Mouse (Mus musculus): ENCODE results near the gene Vmn2r3. TPM values are rescaled to one million over a fixed set of nuclear protein-coding genes. Genes with fewer than 3 reads are reported as not detected.
"Not testable (repeated sequence)": the region's sequence is repeated elsewhere in the genome, so short reads cannot be mapped to it uniquely, and the experiment has no call there.

Vmn2r3 gene
- polyA plus RNA-seq (2012; rRNA removed): not detected in 2 replicates
- polyA plus RNA-seq (2014; fragmentation: Nextera tagmentation; extraction: Ambion mirVana): not detected in 2 replicates

GRCm38 (mm10) chr3:64289609-64290008, at the start of gene Vmn2r3:
Vmn2r3 (minus strand) TSS chr3:64289709.
- H3K27me3 ChIP-seq (ENCODE audit: control insufficient read depth, insufficient read depth, low read length): no peaks in the 10 kb centered on the region
- no peaks in the 10 kb centered on the region for H3K9me3 ChIP-seq (ENCODE audit: control insufficient read depth, low read length)
- H3K4me1 ChIP-seq (ENCODE audit: control insufficient read depth, insufficient read depth, low read length): no peaks in the 10 kb centered on the region
- no peaks in the 10 kb centered on the region for H3K36me3 ChIP-seq (ENCODE audit: control insufficient read depth, insufficient read depth, low read length)
- no peak for DNase-seq (ENCODE audit: low spot score)
- no peak for ATAC-seq (ENCODE audit: low FRiP score, low read depth)
- H3K9ac ChIP-seq (ENCODE audit: low read depth, low read length, severe bottlenecking): no peak within 1 kb of the TSS
- 71% methylated on average over 1 of the region's 1 CpGs for WGBS
- no peak within 1 kb of the TSS for H3K27ac ChIP-seq (replicated peaks; ENCODE audit: low read depth, low read length)
- H3K4me2 ChIP-seq (replicated peaks; ENCODE audit: low read depth, low read length, severe bottlenecking): no peak within 1 kb of the TSS
- no peak within 1 kb of the TSS for H3K4me3 ChIP-seq (replicated peaks; ENCODE audit: low read length)
- no peak for TF ChIP-seq POLR2A (IDR thresholded peaks at IDR 0.05; ENCODE audit: borderline replicate concordance, extremely low read depth, insufficient read depth, insufficient read length)

DNA sequence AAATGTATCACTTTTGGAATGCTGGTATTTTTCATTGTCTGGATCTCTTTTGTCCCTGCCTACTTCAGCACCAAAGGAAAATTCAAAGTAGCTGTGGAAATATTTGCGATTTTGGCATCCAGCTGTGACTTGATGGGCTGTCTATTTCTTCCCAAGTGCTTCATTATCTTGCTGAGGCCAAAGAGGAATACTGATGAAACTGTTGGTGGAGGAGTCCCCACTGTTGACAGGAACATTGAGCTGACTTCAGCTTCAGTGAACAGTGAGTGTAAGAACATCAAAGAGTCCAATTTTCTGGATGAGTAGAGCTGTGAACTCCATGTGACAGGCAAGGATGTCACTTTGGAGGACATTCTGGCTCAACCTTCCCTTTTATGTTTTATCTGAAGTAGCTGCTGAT, 43.0 kb upstream of the Vmn2r3 start:
- Histone ChIP-seq H3K4me3 (replicated peaks; ENCODE audit: low read length) (no peak overlapping the region), H3K27me3 (ENCODE audit: control insufficient read depth, insufficient read depth, low read length) (no peaks in the 10 kb centered on the region), H3K4me2 (replicated peaks; ENCODE audit: low read depth, low read length, severe bottlenecking) (no peak overlapping the region), H3K4me1 (ENCODE audit: control insufficient read depth, insufficient read depth, low read length) (no peaks in the 10 kb centered on the region), H3K9me3 (ENCODE audit: control insufficient read depth, low read length) (no peaks in the 10 kb centered on the region), H3K36me3 (ENCODE audit: control insufficient read depth, insufficient read depth, low read length) (no peaks in the 10 kb centered on the region), H3K9ac (ENCODE audit: low read depth, low read length, severe bottlenecking) (no peak overlapping the region), H3K27ac (replicated peaks; ENCODE audit: low read depth, low read length) (no peak overlapping the region)
- ATAC-seq (ENCODE audit: low FRiP score, low read depth) (no peak), DNase-seq (ENCODE audit: low spot score) (no peak)
- 71% methylated on average over 1 of the region's 1 CpGs for WGBS
- no peak for TF ChIP-seq POLR2A (IDR thresholded peaks at IDR 0.05; ENCODE audit: borderline replicate concordance, extremely low read depth, insufficient read depth, insufficient read length)

DNA sequence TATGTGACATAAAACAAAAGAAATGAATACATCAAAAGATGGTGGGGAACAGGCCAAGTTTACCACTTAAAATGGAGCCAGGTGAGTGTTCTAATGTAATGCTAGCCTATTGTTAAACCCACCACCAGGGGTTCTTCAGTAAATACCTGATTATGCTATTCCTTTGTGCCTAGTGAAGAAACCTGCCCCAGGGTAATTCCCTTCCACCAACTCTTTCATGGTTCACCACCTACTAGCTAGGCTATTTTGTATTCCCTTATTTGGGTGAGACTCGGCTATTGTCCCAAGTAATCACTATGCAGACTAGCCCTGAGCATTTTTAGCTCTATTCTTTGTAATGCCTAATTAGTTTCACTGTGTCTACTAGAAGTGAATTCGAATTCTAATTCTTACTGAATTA, 32.3 kb upstream of the Vmn2r3 start:
- no peak overlapping the region for H3K4me2 ChIP-seq (replicated peaks; ENCODE audit: low read depth, low read length, severe bottlenecking)
- WGBS: 77% methylated on average over 2 of the region's 2 CpGs
- no peaks in the 10 kb centered on the region for H3K4me1 ChIP-seq (ENCODE audit: control insufficient read depth, insufficient read depth, low read length)
- no peak for TF ChIP-seq POLR2A (IDR thresholded peaks at IDR 0.05; ENCODE audit: borderline replicate concordance, extremely low read depth, insufficient read depth, insufficient read length)
- H3K27ac ChIP-seq (replicated peaks; ENCODE audit: low read depth, low read length): no peak overlapping the region
- H3K4me3 ChIP-seq (replicated peaks; ENCODE audit: low read length): no peak overlapping the region
- DNase-seq (ENCODE audit: low spot score): no peak
- H3K9me3 ChIP-seq (ENCODE audit: control insufficient read depth, low read length): no peaks in the 10 kb centered on the region
- no peaks in the 10 kb centered on the region for H3K27me3 ChIP-seq (ENCODE audit: control insufficient read depth, insufficient read depth, low read length)
- ATAC-seq (ENCODE audit: low FRiP score, low read depth): no peak
- no peak overlapping the region for H3K9ac ChIP-seq (ENCODE audit: low read depth, low read length, severe bottlenecking)
- H3K36me3 ChIP-seq (ENCODE audit: control insufficient read depth, insufficient read depth, low read length): no peaks in the 10 kb centered on the region

DNA sequence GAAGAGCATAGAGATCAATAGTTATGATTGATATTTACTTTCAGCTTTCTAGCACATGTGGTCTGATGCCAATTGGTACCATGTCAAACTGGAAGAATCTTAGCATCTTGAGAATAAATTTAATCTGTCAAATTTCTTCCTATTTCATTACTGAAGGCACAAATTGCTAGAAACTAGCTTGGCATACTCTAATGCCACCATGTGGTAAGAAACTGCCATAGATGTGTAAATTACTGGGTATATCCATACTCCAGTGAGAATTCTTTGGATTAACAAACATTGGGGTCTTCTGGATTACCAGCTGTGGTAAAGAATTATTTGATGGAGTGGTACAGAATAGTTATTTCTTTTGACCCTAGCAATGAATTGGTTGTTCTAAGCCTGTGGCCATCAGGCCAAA, 17.3 kb upstream of the Vmn2r3 start:
- Histone ChIP-seq H3K27me3 (ENCODE audit: control insufficient read depth, insufficient read depth, low read length) (no peaks in the 10 kb centered on the region), H3K4me1 (ENCODE audit: control insufficient read depth, insufficient read depth, low read length) (no peaks in the 10 kb centered on the region), H3K9ac (ENCODE audit: low read depth, low read length, severe bottlenecking) (no peak overlapping the region), H3K4me3 (replicated peaks; ENCODE audit: low read length) (no peak overlapping the region), H3K9me3 (ENCODE audit: control insufficient read depth, low read length) (no peaks in the 10 kb centered on the region), H3K4me2 (replicated peaks; ENCODE audit: low read depth, low read length, severe bottlenecking) (no peak overlapping the region), H3K36me3 (ENCODE audit: control insufficient read depth, insufficient read depth, low read length) (no peaks in the 10 kb centered on the region), H3K27ac (replicated peaks; ENCODE audit: low read depth, low read length) (no peak overlapping the region)
- TF ChIP-seq POLR2A (IDR thresholded peaks at IDR 0.05; ENCODE audit: borderline replicate concordance, extremely low read depth, insufficient read depth, insufficient read length): no peak
- no peak for ATAC-seq (ENCODE audit: low FRiP score, low read depth)
- DNase-seq (ENCODE audit: low spot score): no peak

GRCm38 (mm10) chr3:64265762-64266112, 23.8 kb downstream of the Vmn2r3 start:
- no peaks in the 10 kb centered on the region for H3K9me3 ChIP-seq (ENCODE audit: control insufficient read depth, low read length)
- no peaks in the 10 kb centered on the region for H3K27me3 ChIP-seq (ENCODE audit: control insufficient read depth, insufficient read depth, low read length)
- no peak overlapping the region for H3K27ac ChIP-seq (replicated peaks; ENCODE audit: low read depth, low read length)
- H3K4me1 ChIP-seq (ENCODE audit: control insufficient read depth, insufficient read depth, low read length): no peaks in the 10 kb centered on the region
- H3K4me3 ChIP-seq (replicated peaks; ENCODE audit: low read length): no peak overlapping the region
- no peak for DNase-seq (ENCODE audit: low spot score)
- H3K36me3 ChIP-seq (ENCODE audit: control insufficient read depth, insufficient read depth, low read length): no peaks in the 10 kb centered on the region
- 30% methylated on average over 1 of the region's 1 CpGs for WGBS
- H3K4me2 ChIP-seq (replicated peaks; ENCODE audit: low read depth, low read length, severe bottlenecking): no peak overlapping the region
- no peak for ATAC-seq (ENCODE audit: low FRiP score, low read depth)
- no peak for TF ChIP-seq POLR2A (IDR thresholded peaks at IDR 0.05; ENCODE audit: borderline replicate concordance, extremely low read depth, insufficient read depth, insufficient read length)
- no peak overlapping the region for H3K9ac ChIP-seq (ENCODE audit: low read depth, low read length, severe bottlenecking)

- not testable (repeated sequence) for H3K4me3 ChIP-seq (replicated peaks; ENCODE audit: low read length); H3K4me1 ChIP-seq (ENCODE audit: control insufficient read depth, insufficient read depth, low read length); H3K4me2 ChIP-seq (replicated peaks; ENCODE audit: low read depth, low read length, severe bottlenecking); H3K9ac ChIP-seq (ENCODE audit: low read depth, low read length, severe bottlenecking); H3K27ac ChIP-seq (replicated peaks; ENCODE audit: low read depth, low read length); H3K27me3 ChIP-seq (ENCODE audit: control insufficient read depth, insufficient read depth, low read length); ATAC-seq (ENCODE audit: low FRiP score, low read depth); DNase-seq (ENCODE audit: low spot score); H3K9me3 ChIP-seq (ENCODE audit: control insufficient read depth, low read length); H3K36me3 ChIP-seq (ENCODE audit: control insufficient read depth, insufficient read depth, low read length)
- WGBS: 44% methylated on average over 7 of the region's 7 CpGs
Measured at GRCm38 (mm10) chr3:64265056-64265761, 24.3 kb downstream of the Vmn2r3 start.
